Mouse (Mus musculus) embryonic fibroblast, embryonic 13.5 days (primary cell): Measurements from ENCODE around the gene Ftsj1.

Source experiments
- CTCF ChIP-seq: IDR thresholded peaks from 2 replicates; pipeline ENCODE4 v1.5.1; 2011; ENCODE audit warnings: mild to moderate bottlenecking, control low read depth, low read length, moderate library complexity, borderline replicate concordance; ENCODE audit not compliant: insufficient read depth
- POLR2A ChIP-seq: IDR thresholded peaks from 2 replicates; pipeline ENCODE4 v1.6.1; 2011; ENCODE audit warnings: low read depth, mild to moderate bottlenecking, control low read depth, low read length, moderate library complexity

DNA sequence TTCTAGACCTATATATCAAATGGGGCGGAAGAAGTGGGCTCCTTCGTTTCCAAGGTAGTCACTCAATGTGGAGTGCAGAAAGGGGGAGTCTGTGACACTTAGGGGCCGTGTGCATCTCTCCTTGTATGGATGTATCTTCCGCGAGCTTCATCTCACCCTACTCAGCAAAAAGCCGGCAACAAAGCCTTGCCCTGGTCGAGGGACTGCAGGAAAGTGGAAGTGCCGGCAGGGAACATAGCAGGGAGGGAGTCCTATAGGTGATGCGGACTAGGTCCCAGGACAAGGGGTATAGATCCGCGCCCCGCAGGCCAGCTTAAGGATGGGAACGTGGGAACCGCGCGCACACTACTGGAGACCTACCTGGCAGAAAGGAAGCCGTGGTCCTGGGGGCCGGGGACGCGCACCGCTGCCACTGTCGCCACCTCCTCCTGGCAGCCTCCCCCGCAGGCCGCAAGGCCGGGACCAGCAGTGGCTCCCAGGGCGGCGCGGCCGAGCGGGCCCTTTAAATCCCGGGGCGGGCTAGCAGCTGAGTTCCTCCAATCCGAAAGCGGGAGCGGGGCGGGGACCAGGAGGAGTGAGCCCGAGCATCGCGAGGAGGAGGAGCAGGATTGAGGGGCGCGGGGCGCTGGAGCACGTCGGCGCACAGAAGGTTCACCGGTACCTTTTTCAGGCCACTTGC, 46.1 kb downstream of the Ftsj1 start, which contains the start of gene Porcn:
- no peak for TF ChIP-seq CTCF
- peak; percentile 75 for TF ChIP-seq POLR2A
